ENCODE assay signal across 15 mouse cellular contexts in genomic region chr10:40249625-40250024, GRCm38 (mm10). TPM values are rescaled to one million over a fixed set of nuclear protein-coding genes. Genes with fewer than 3 reads are reported as not detected.
DNase-seq lines count a peak whose midpoint lies in the region; TF ChIP-seq lines count a peak whose summit lies in the region.
"Had no signal": no experiment of that assay in that cellular context is flagged by ENCODE, and none has a peak within 500 bp of the region (broad histone marks: within the 10 kb centered on the region; RNA-seq: fewer than 3 reads in every experiment).

No protein-coding gene starts in this region.

- no peak overlapping the region for H3K27ac ChIP-seq in layer of hippocampus, adult 2 months
- H3K27ac ChIP-seq: forebrain, embryonic 13.5 days; midbrain, embryonic 12.5 days had no signal

- DNase-seq in cerebellum, postnatal 14 days: peak; percentile 21 to 22
- no peak for DNase-seq in cerebellum, adult 9-11 months
- DNase-seq in layer of hippocampus, adult 2 months (ENCODE audit: low spot score in 2 of 2): peak; percentile 19 to 29
- no peak for DNase-seq in layer of hippocampus, postnatal 25 days (ENCODE audit: extremely low spot score in 1 of 2, low spot score in 1 of 2)
- peak; percentile 14 for DNase-seq in right cerebral cortex, postnatal 14 days
- no peak for DNase-seq in right cerebral cortex, postnatal 4 days
- peak; percentile 51 for DNase-seq in thymus, postnatal 4 days
- no peak for DNase-seq in left cerebral cortex, adult 18-20 months (ENCODE audit: low spot score in 2 of 2)
- DNase-seq: adrenal gland, adult 2 months; B cell, adult 2 months; heart, postnatal 10 days; kidney, postnatal 4 days; right cerebral cortex, postnatal 25 days had no signal

- TF ChIP-seq CTCF in layer of hippocampus, adult 2 months (conservative IDR thresholded peaks at IDR 0.05): peak; percentile 67

- no peak overlapping the region for H3K4me3 ChIP-seq in layer of hippocampus, adult 2 months
- H3K4me3 ChIP-seq: forebrain, embryonic 13.5 days; midbrain, embryonic 12.5 days had no signal

RNA-seq across cellular contexts. Expression of gene Rpf2, which starts 2.8 kb away (rescaled TPM):
- 10 to 100 TPM; 18.7 to 21.5 TPM for total RNA-seq in layer of hippocampus, adult 2 months (2021)
- 10 to 100 TPM; 22.2 TPM for total RNA-seq in layer of hippocampus, postnatal 25 days (2021)
- 10 to 100 TPM; 18.2 to 18.4 TPM for total RNA-seq in left cerebral cortex, adult 18-20 months (2021)

RNA-seq across cellular contexts. Expression of gene Gtf3c6, which starts 8.3 kb away (rescaled TPM):
- 10 to 100 TPM; 27.5 to 29.9 TPM for total RNA-seq in layer of hippocampus, adult 2 months (2021)
- total RNA-seq in layer of hippocampus, postnatal 25 days (2021): 10 to 100 TPM; 25.1 to 25.5 TPM
- 10 to 100 TPM; 19.5 to 20.7 TPM for total RNA-seq in left cerebral cortex, adult 18-20 months (2021)

RNA-seq across cellular contexts. Expression of gene Amd1, which starts 52.4 kb away (rescaled TPM):
- 10 to 100 TPM; 81.6 to 83.1 TPM for total RNA-seq in layer of hippocampus, adult 2 months (2021)
- 10 to 100 TPM; 67.2 to 80.9 TPM for total RNA-seq in layer of hippocampus, postnatal 25 days (2021)
- 10 to 100 TPM; 88.6 to 92.4 TPM for total RNA-seq in left cerebral cortex, adult 18-20 months (2021)

Comparison
In these comparisons a context has a peak if more than half of its experiments do, and no peak if none do; other contexts are left out.
1. DNase-seq: peak in cerebellum, postnatal 14 days (2 of 2), layer of hippocampus, adult 2 months (2 of 2), right cerebral cortex, postnatal 14 days (single experiment) and thymus, postnatal 4 days (single experiment); none in cerebellum, adult 9-11 months (single experiment), layer of hippocampus, postnatal 25 days (0 of 2), right cerebral cortex, postnatal 4 days (single experiment) and left cerebral cortex, adult 18-20 months (0 of 2).